Mouse (Mus musculus) CH12.LX (cell line): ENCODE results near the gene Mybpc3.

Source experiments
- CTCF ChIP-seq, 2 experiments: IDR thresholded peaks in 1 of 2; conservative IDR thresholded peaks in 1 of 2; 2 replicates each; pipeline ENCODE4 v1.5.1; 2011 to 2012; ENCODE audit warnings: low read depth in 2 of 2, low read length in 2 of 2, improper control_type of control experiment in 1 of 2, inconsistent platforms in 1 of 2, mild to moderate bottlenecking in 1 of 2, moderate library complexity in 1 of 2
- E2F4 ChIP-seq: IDR thresholded peaks from 2 replicates; pipeline ENCODE4 v1.6.1; 2011; ENCODE audit warnings: low read depth, low read length, improper control_type of control experiment; ENCODE audit not compliant: insufficient replicate concordance
- MAX ChIP-seq: IDR thresholded peaks from 2 replicates; pipeline ENCODE4 v1.6.1; 2011; ENCODE audit warnings: low read length, improper control_type of control experiment
- NRF1 ChIP-seq: IDR thresholded peaks from 2 replicates; pipeline ENCODE4 v1.6.1; 2014; ENCODE audit warnings: low read depth, mild to moderate bottlenecking, inconsistent platforms, low read length, improper control_type of control experiment, moderate library complexity
- POLR2A ChIP-seq: IDR thresholded peaks from 2 replicates; pipeline ENCODE4 v1.6.1; 2011; ENCODE audit warnings: low read depth, mild to moderate bottlenecking, improper control_type of control experiment, low read length
- POLR2AphosphoS2 ChIP-seq: IDR thresholded peaks from 2 replicates; pipeline ENCODE4 v1.6.1; 2011; ENCODE audit warnings: low read depth, low read length, improper control_type of control experiment
- UBTF ChIP-seq: IDR thresholded peaks from 2 replicates; pipeline ENCODE4 v1.6.1; 2012; ENCODE audit warnings: low read depth, mild to moderate bottlenecking, inconsistent platforms, low read length, improper control_type of control experiment, moderate library complexity
- ZNF384 ChIP-seq: IDR thresholded peaks from 2 replicates; pipeline ENCODE4 v1.6.1; 2012; ENCODE audit warnings: low read depth, low read length, improper control_type of control experiment, inconsistent platforms

DNA sequence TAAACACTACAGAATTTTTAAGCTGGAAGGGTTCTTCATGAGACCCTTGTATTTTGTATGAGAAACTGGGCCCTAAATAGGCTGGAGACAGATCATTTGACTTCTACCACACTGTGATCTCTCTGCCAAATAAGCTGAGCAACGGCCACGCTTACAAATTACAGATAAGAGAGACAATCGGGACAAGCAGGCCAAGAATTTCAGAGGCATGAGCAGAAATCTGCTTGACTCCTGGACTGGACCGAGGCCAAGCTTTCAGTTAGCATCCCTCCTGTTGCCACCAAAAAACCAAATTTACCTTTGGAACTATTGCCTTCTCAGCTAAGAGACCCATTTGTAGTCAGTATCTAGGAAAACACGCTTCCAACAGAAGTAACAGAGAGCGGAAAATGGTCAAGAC lies 42.6 kb downstream of the Mybpc3 start:
- TF ChIP-seq CTCF (conservative IDR thresholded peaks at IDR 0.05 in 1 of 2, IDR thresholded peaks at IDR 0.05 in 1 of 2; ENCODE audit: low read depth in 2 of 2, low read length in 2 of 2) (no peak), MAX (no peak), UBTF (no peak), POLR2AphosphoS2 (no peak), POLR2A (no peak), E2F4 (no peak), ZNF384 (no peak), NRF1 (no peak)
